Mouse (Mus musculus) liver, adult 2 months (tissue): ENCODE measurements around the gene Tmem106c. TPM values are rescaled to one million over a fixed set of nuclear protein-coding genes. Genes with fewer than 3 reads are reported as not detected.

Experiments
- DNase-seq: peaks from one replicate; pipeline ENCODE4 v3.0.0-alpha.2; 2011; ENCODE audit warnings: low read depth, low spot score; ENCODE audit errors: extremely low read depth
- H3K27ac ChIP-seq: fragments of 200-500 bp; replicated peaks from 2 replicates; pipeline ENCODE4 v1.5.1; 2012; ENCODE audit warnings: low read depth, mild to moderate bottlenecking, control low read depth, inconsistent platforms, low read length; ENCODE audit not compliant: insufficient read depth
- H3K27me3 ChIP-seq: fragments of 200-500 bp; 2 replicates; pipeline ENCODE4 v1.6.1; 2012; ENCODE audit warnings: mild to moderate bottlenecking, moderate library complexity, low read length, inconsistent platforms; ENCODE audit not compliant: control insufficient read depth, insufficient read depth
- H3K36me3 ChIP-seq: fragments of 200-500 bp; 2 replicates; pipeline ENCODE4 v1.6.1; 2012; ENCODE audit warnings: low read length, inconsistent platforms; ENCODE audit not compliant: control insufficient read depth, insufficient read depth
- H3K4me1 ChIP-seq: fragments of 200-500 bp; 2 replicates; pipeline ENCODE4 v1.6.1; 2011; ENCODE audit warnings: low read length; ENCODE audit not compliant: control insufficient read depth, insufficient read depth
- H3K4me3 ChIP-seq: fragments of 200-500 bp; 2 replicates; pipeline ENCODE4 v1.5.1; 2011; ENCODE audit warnings: low read depth, mild to moderate bottlenecking, control low read depth, low read length, moderate library complexity; ENCODE audit not compliant: insufficient read depth
- H3K79me2 ChIP-seq: fragments of 200-500 bp; 2 replicates; pipeline ENCODE4 v1.6.1; 2012; ENCODE audit warnings: inconsistent platforms, mild to moderate bottlenecking, low read length, moderate library complexity; ENCODE audit not compliant: control insufficient read depth, insufficient read depth
- H3K9ac ChIP-seq: fragments of 200-500 bp; 2 replicates; pipeline ENCODE4 v1.6.1; 2012; ENCODE audit warnings: low read depth, mild to moderate bottlenecking, control low read depth, inconsistent platforms, low read length
- CTCF ChIP-seq: fragments of 200-500 bp; IDR thresholded peaks from 2 replicates; pipeline ENCODE4 v1.5.1; 2011; ENCODE audit warnings: low read depth, low read length, control low read depth
- POLR2A ChIP-seq: fragments of 200-500 bp; IDR thresholded peaks from 2 replicates; pipeline ENCODE4 v1.6.1; 2011; ENCODE audit warnings: low read length, control low read depth; ENCODE audit not compliant: insufficient read depth; ENCODE audit errors: extremely low read depth
- WGBS: fragments of 180-500 bp; shearing (Covaris S2); methylation state at CpG from one replicate; pipeline ENCODE4 v1.1.7; 2018; 5-methylcytosine and 5-hydroxymethylcytosine counted together
- polyA plus RNA-seq: library from polyadenylated mRNA; depleted of rRNA; stranded (reverse); fragments of >200 nt; gene quantifications from 2 replicates; pipeline ENCODE4 v1.2.3, GENCODE M21; 2012
- total RNA-seq: library from RNA; depleted of rRNA; stranded (reverse); fragments of >200 nt; gene quantifications from 2 replicates; pipeline ENCODE4 v1.2.3, GENCODE M21; 2014

The Tmem106c gene
- total and polyA plus RNA-seq, 2 experiments, result 11.2 to 33.7 TPM

DNA sequence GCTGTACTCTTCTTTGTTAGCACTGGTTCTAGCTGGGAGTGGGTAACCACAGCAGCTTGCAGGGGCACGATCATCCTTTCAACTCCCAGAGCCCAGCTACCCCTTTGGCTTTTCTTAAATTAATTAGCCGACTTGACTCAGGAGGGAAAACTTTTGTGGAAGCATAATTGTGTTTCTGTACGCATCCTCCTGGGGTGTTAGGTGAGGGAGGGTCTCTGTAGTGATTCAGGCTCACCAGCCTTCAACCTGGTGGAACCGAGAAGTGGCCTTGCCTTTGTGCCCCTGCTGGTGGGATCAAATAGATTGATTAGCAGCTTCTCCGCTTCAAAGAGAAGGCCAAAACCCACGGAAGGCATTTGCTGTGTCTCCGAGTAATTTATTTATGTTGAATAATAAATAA is 36.0 kb downstream of the Tmem106c start:
- Histone ChIP-seq H3K27me3 (peaks cover 34% of the 10 kb centered on the region), H3K79me2 (no peaks in the 10 kb centered on the region), H3K36me3 (no peaks in the 10 kb centered on the region), H3K27ac (no peak overlapping the region), H3K9ac (no peak overlapping the region), H3K4me1 (no peaks in the 10 kb centered on the region), H3K4me3 (no peak overlapping the region)
- DNase-seq, result no peak
- TF ChIP-seq CTCF, result no peak
- 8% methylated on average over 7 of the region's 7 CpGs for WGBS

DNA sequence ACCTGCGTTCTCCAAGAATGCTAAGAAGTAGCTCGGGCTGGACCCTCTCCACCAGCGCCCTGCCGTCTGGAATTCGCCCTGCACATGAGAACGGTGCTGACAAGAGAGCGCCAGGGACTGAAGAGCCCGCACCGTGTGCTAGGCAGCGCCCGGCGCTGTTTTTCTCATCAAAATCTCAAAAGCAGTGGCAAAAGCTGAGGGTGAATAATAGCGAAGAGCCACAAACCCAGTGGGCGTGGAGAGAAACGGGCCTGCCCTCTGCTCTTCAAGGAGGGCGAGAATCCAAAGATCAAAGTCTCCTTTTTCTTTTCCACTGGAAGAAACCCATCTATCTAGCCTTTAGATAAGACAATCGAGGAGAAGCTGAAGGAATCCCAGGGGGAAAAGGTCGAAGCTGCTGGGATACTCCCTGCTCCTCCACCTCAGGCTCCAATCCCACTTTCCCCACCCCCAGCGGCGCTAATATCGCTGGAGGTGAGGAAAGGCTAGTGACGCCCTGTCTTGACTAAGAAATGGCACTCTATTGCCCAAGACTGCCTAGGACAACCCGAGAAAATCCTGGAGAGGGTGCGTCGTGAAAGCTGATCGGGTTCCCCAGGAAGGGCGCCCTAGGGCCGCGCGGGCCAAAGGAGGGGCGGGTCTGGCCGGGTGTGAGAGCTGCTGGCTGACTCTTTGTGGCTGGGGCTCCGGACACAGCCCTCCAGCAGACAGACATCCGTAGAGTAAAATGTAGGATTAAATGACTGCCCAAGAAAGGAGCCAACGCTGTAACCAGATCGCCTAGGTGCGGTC is 37.5 kb downstream of the Tmem106c start:
- no peak overlapping the region for H3K27ac ChIP-seq
- no peak for DNase-seq

DNA sequence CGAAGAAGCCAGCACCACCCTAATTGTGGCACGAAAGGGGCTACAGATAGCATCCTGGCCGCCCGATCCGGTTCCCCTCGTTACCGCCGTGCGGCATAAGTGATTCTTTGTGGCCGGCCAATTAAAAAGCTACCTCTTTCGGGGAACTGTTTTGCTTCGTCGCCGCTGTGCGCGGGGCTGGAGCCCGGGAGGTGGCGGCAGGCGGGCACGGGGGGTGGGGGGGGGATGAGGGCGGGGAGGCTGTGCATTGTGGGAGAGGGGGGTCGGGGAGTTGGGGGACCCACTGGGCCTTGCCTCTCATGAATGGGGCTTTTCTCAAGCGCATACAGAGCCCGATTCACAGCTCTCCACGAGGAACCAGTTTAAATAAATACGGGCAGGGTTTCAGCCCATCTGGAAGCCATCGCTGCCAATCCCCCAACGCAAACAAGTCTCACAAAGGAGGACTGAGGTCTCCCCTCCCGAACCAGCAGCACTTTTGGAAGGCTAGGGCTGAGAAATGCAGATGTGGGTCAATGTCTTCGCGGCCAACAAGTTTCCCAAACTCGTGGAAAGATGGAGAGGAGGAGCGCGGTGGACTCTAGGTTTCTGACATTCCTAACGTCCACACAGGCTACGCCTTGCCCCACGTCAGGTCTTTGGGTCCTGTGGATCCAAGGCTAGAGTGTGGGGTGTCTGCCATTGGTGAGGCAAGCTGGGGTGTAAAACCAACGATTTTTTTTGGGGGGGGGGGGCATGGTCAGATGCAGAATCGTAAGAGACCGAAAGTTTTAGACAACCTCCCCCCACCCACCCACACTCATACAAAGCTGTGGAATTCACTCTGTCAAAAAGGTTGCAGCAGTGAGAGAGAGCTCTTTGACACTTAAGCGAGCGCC is 38.4 kb downstream of the Tmem106c start:
- no peak overlapping the region for H3K27ac ChIP-seq
- TF ChIP-seq POLR2A, result no peak
- TF ChIP-seq CTCF, result no peak
- 2% methylated on average over 42 of the region's 42 CpGs for WGBS
- DNase-seq, result no peak
- no peak overlapping the region for H3K4me3 ChIP-seq
- peaks cover 36% of the 10 kb centered on the region for H3K27me3 ChIP-seq
- no peaks in the 10 kb centered on the region for H3K79me2 ChIP-seq
- H3K36me3 ChIP-seq, result no peaks in the 10 kb centered on the region
- H3K4me1 ChIP-seq, result no peaks in the 10 kb centered on the region
- H3K9ac ChIP-seq, result no peak overlapping the region

More for the DNA sequence above, 37.5 kb downstream of the Tmem106c start:
- TF ChIP-seq CTCF, result no peak
- TF ChIP-seq POLR2A, result no peak
- no peak overlapping the region for H3K9ac ChIP-seq
- peaks cover 36% of the 10 kb centered on the region for H3K27me3 ChIP-seq
- no peak overlapping the region for H3K4me3 ChIP-seq
- H3K36me3 ChIP-seq, result no peaks in the 10 kb centered on the region
- 2% methylated on average over 37 of the region's 37 CpGs for WGBS
- no peaks in the 10 kb centered on the region for H3K4me1 ChIP-seq
- no peaks in the 10 kb centered on the region for H3K79me2 ChIP-seq

DNA sequence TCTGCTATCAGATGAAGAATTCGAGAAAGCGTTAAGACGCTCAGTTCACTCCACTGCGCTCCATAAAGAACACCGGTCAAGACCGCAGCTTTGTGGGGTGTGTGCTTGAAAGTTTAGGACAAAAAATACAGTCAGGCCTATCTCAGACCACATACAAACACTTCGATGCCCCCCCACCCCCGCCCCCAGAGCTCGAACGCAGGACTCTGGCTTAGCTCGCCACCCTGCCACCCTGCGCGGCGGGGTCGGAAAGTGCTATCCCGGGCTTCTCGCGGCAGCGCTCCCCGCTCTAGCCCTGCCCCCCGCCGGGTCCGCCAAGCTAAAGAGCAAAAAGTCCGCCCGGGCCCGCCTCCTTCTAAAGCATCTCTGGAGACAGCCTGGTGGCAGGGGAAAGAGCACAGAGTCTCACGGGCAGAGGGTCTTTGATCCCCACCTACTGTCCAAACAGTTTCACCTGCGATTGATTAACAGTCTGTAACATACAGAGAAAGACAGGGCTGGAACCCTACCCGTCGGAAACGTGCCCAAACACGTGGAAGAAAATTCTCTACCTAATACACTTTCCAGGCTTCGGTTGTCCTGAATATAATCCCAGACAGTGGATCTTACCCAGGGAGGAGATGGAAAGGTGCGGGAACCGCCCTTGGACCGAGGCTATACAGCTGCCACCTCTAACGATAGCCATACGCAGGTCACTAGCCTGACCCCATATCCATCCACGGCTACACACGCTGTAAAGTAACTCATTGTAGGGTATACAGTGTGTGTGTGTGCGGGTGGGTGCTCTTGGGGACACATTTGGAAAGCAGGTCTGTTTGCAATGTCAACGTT is 39.2 kb downstream of the Tmem106c start:
- no peak for DNase-seq
- H3K4me3 ChIP-seq, result no peak overlapping the region
- 1% methylated on average over 42 of the region's 42 CpGs for WGBS
- H3K4me1 ChIP-seq, result no peaks in the 10 kb centered on the region
- H3K36me3 ChIP-seq, result no peaks in the 10 kb centered on the region
- no peak overlapping the region for H3K27ac ChIP-seq
- TF ChIP-seq POLR2A, result no peak
- TF ChIP-seq CTCF, result no peak
- H3K79me2 ChIP-seq, result no peaks in the 10 kb centered on the region
- no peak overlapping the region for H3K9ac ChIP-seq
- H3K27me3 ChIP-seq, result peaks cover 36% of the 10 kb centered on the region

DNA sequence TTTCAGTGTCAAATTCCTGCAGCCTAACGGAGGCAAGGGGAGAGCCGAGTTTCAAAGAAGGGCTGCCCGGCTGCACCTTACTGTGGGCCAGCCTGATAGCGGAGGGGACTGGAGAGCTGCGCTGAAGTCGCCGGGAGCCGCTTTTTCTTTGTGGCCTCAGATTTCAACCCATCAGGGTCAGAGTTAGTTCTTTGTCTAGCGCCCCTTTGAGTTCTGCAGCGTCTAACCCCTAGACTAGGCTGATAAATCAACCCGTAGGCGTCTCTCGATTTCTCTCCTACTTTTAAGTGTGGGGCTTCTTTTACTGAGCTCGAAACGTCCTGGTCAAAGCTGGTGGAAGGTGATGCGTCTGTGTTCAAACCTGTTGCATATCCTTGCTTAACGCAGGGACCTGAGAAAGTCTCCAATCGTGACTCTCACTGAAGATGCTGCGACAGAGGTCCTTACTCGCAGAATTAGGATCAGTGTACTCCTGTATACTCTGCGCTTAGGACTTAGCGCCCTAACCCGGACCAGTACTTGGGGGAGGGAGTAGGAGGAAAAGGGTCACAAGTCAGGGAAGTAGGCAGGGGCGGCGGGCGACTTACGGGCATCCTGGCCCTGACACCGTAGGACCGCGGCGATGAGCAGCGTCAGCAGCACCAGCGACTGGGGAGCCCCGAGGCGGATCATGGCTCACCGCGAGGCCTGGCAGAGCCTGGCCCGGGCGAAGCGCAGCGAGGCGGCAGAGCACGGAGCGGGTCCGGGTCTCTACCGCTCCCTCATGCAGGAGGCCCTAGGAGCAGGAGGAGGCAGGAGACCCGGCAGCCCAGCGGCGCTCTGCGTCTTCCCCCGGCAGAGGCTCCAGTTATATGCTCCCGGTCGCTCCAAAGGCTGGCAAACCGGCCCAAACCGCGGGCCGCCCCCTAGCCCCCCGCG is 40.1 kb downstream of the Tmem106c start, which contains the start of gene Col2a1:
Gene Col2a1 (minus strand): TSS at position 874 of the 918 bp plus-strand sequence.
- Histone ChIP-seq H3K4me1 (no peaks in the 10 kb centered on the region), H3K9ac (no peak within 1 kb of the TSS), H3K36me3 (no peaks in the 10 kb centered on the region), H3K27me3 (peaks cover 32% of the 10 kb centered on the region), H3K27ac (no peak within 1 kb of the TSS), H3K79me2 (no peaks in the 10 kb centered on the region), H3K4me3 (no peak within 1 kb of the TSS)
- DNase-seq, result no peak
- WGBS, result under 1% methylated on average over 59 of the region's 59 CpGs
- TF ChIP-seq CTCF, result no peak
- no peak for TF ChIP-seq POLR2A
